Comparison of ENCODE assay signal across 11 mouse cellular contexts in the genomic region with DNA sequence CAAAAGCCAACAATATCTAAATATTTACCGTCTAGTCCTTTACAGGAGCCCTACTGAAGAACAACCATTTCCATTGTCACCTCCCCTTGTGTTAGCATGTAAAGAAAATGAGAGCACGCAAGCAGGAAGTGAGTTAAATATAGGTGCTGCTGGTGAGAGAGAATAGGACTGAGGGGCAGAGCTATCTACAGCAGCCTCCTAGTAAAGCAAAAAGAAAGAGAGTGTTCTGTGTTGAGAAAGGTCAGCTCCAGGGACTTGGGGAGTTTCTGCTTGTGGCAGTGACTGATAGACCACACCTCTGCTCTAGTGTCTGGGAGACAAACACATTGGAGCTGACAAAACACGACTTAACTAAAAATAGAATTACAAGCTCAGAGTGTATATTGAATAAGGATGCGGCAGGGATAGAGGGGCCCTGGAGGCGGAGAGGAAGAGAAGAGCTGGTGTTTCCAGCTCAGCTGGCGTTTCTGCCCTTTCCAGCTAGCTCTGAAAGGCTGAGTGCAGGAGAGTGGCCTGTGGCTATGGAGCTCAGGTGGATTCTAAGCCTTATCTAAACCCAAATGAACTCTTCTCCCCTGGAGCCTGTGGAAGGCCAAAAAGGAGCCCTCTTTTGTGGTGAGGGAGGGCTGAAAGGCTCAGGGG.
A peak's percentile ranks its signal among the peaks of the same experiment; 100 is the strongest.
DNase-seq lines count a peak whose midpoint lies in the region; ATAC-seq and TF ChIP-seq lines count a peak whose summit lies in the region.
"Had no signal": no experiment of that assay in that cellular context is flagged by ENCODE, and none has a peak within 500 bp of the region (broad histone marks: within the 10 kb centered on the region; RNA-seq: fewer than 3 reads in every experiment).

No protein-coding gene starts in this region.

- ATAC-seq in heart, embryonic 16.5 days (replicated peaks; ENCODE audit: extremely low read depth, insufficient read depth, low FRiP score), result no peak
- peak; percentile 59 for ATAC-seq in hindbrain, embryonic 13.5 days (ENCODE audit: low FRiP score)
- peak; percentile 60; the same call in 1 of the 2 replicates for ATAC-seq in neural tube, embryonic 13.5 days (ENCODE audit: low read depth)

- no peak overlapping the region for H3K27ac ChIP-seq in heart, embryonic 16.5 days (ENCODE audit: low read length)
- no peak overlapping the region for H3K27ac ChIP-seq in heart, adult 2 months
- peak overlapping the region; percentile 26 for H3K27ac ChIP-seq in hindbrain, embryonic 13.5 days
- peak overlapping the region; percentile 53 for H3K27ac ChIP-seq in neural tube, embryonic 13.5 days (replicated peaks)
- H3K27ac ChIP-seq: limb, embryonic 10.5 days had no signal

- no peaks in the 10 kb centered on the region for H3K9me3 ChIP-seq in heart, embryonic 16.5 days (replicated peaks; ENCODE audit: control insufficient read depth, low read length)
- H3K9me3 ChIP-seq in hindbrain, embryonic 13.5 days, result no peaks in the 10 kb centered on the region
- H3K9me3 ChIP-seq in neural tube, embryonic 13.5 days, result no peaks in the 10 kb centered on the region
- H3K9me3 ChIP-seq: limb, embryonic 10.5 days had no signal

- no peak for TF ChIP-seq EP300 in heart, adult 2 months (IDR thresholded peaks at IDR 0.05; ENCODE audit: insufficient read depth, low read depth, low read length)

- no peak for DNase-seq in heart, adult 2 months
- DNase-seq in frontal cortex, adult 2 months (ENCODE audit: extremely low spot score in 1 of 2, low spot score in 1 of 2), result peak; percentile 32 to 39
- DNase-seq in kidney, adult 11 months, result no peak
- no peak for DNase-seq in cerebellum, adult 9-10 months
- no peak for DNase-seq in thymus, postnatal 10 days (ENCODE audit: low spot score in 2 of 2)
- DNase-seq: adrenal gland, adult 2 months; kidney, postnatal 10 days had no signal

- intact Hi-C loops in heart, adult 2 months (cut with DNase I), result no loop called here

- no peak for TF ChIP-seq POLR2A in heart, adult 2 months (IDR thresholded peaks at IDR 0.05; ENCODE audit: insufficient read depth, low read depth, low read length)

- H3K36me3 ChIP-seq in heart, embryonic 16.5 days (ENCODE audit: control insufficient read depth, insufficient read depth), result no peaks in the 10 kb centered on the region
- H3K36me3 ChIP-seq in heart, adult 2 months (ENCODE audit: control insufficient read depth, insufficient read depth, low read length), result no peaks in the 10 kb centered on the region
- H3K36me3 ChIP-seq in hindbrain, embryonic 13.5 days, result no peaks in the 10 kb centered on the region
- H3K36me3 ChIP-seq in neural tube, embryonic 13.5 days, result no peaks in the 10 kb centered on the region
- H3K36me3 ChIP-seq: limb, embryonic 10.5 days had no signal

- no peak overlapping the region for H3K9ac ChIP-seq in heart, embryonic 16.5 days (ENCODE audit: low read length)
- no peak overlapping the region for H3K9ac ChIP-seq in heart, adult 2 months (ENCODE audit: low read depth, low read length)
- H3K9ac ChIP-seq in hindbrain, embryonic 13.5 days, result no peak overlapping the region
- H3K9ac ChIP-seq in neural tube, embryonic 13.5 days, result no peak overlapping the region

- no peak overlapping the region for H3K4me3 ChIP-seq in heart, embryonic 16.5 days (ENCODE audit: low read length)
- H3K4me3 ChIP-seq in heart, adult 2 months, result no peak overlapping the region
- no peak overlapping the region for H3K4me3 ChIP-seq in hindbrain, embryonic 13.5 days
- no peak overlapping the region for H3K4me3 ChIP-seq in neural tube, embryonic 13.5 days
- H3K4me3 ChIP-seq: limb, embryonic 10.5 days had no signal

- H3K4me2 ChIP-seq in heart, embryonic 16.5 days (ENCODE audit: low read depth, low read length), result peak overlapping the region; percentile 3; the same call in 1 of the 2 replicates
- H3K4me2 ChIP-seq in hindbrain, embryonic 13.5 days, result no peak overlapping the region
- no peak overlapping the region for H3K4me2 ChIP-seq in neural tube, embryonic 13.5 days

- TF ChIP-seq CTCF in heart, adult 2 months (IDR thresholded peaks at IDR 0.05), result no peak

- H3K4me1 ChIP-seq in heart, embryonic 16.5 days (ENCODE audit: control insufficient read depth, insufficient read depth, low read length), result peaks cover 9% of the 10 kb centered on the region; the same call in 1 of the 2 replicates
- no peaks in the 10 kb centered on the region for H3K4me1 ChIP-seq in heart, adult 2 months (ENCODE audit: control insufficient read depth, insufficient read depth, low read length)
- H3K4me1 ChIP-seq in hindbrain, embryonic 13.5 days (replicated peaks), result peaks cover 8% of the 10 kb centered on the region
- H3K4me1 ChIP-seq in neural tube, embryonic 13.5 days (replicated peaks), result peaks cover 13% of the 10 kb centered on the region
- H3K4me1 ChIP-seq: limb, embryonic 10.5 days had no signal

- WGBS in heart, embryonic 16.5 days, result 32% methylated on average over 6 of the region's 6 CpGs
- 40% methylated on average over 6 of the region's 6 CpGs for WGBS in heart, adult 2 months
- 48% methylated on average over 6 of the region's 6 CpGs for WGBS in hindbrain, embryonic 13.5 days
- 57% methylated on average over 6 of the region's 6 CpGs for WGBS in neural tube, embryonic 13.5 days

- no peaks in the 10 kb centered on the region for H3K27me3 ChIP-seq in heart, embryonic 16.5 days (ENCODE audit: control insufficient read depth, insufficient read depth, low read length)
- no peaks in the 10 kb centered on the region for H3K27me3 ChIP-seq in heart, adult 2 months (ENCODE audit: control insufficient read depth, insufficient read depth, low read length)
- no peaks in the 10 kb centered on the region for H3K27me3 ChIP-seq in hindbrain, embryonic 13.5 days
- no peaks in the 10 kb centered on the region for H3K27me3 ChIP-seq in neural tube, embryonic 13.5 days

- no peaks in the 10 kb centered on the region for H3K79me2 ChIP-seq in heart, adult 2 months (replicated peaks; ENCODE audit: control insufficient read depth, insufficient read depth, low read length)

Comparison
In these comparisons a context has a peak if more than half of its experiments do, and no peak if none do; other contexts are left out.
1. H3K27ac ChIP-seq: peak in hindbrain, embryonic 13.5 days (single experiment) and neural tube, embryonic 13.5 days (single experiment); none in heart, embryonic 16.5 days (single experiment) and heart, adult 2 months (single experiment).
2. DNase-seq: peak in frontal cortex, adult 2 months (2 of 2); none in heart, adult 2 months (0 of 2), kidney, adult 11 months (single experiment), cerebellum, adult 9-10 months (single experiment) and thymus, postnatal 10 days (0 of 2).